Mouse (Mus musculus) megakaryocyte, embryonic 14.5 days (primary cell): ENCODE results near the gene Timeless. TPM values are rescaled to one million over a fixed set of nuclear protein-coding genes. Genes with fewer than 3 reads are reported as not detected.
"Not testable (repeated sequence)": the region's sequence is repeated elsewhere in the genome, so short reads cannot be mapped to it uniquely, and the experiment has no call there.

ENCODE experiments used
- H3K27me3 ChIP-seq: replicated peaks from 2 replicates; pipeline ENCODE3; 2012; ENCODE audit warnings: inconsistent platforms
- H3K36me3 ChIP-seq: replicated peaks from 2 replicates; pipeline ENCODE3; 2012; ENCODE audit warnings: low read length, inconsistent platforms, mixed read lengths
- H3K4me1 ChIP-seq: 2 replicates; pipeline ENCODE4 v1.6.1; 2012; ENCODE audit warnings: inconsistent platforms
- H3K4me3 ChIP-seq: replicated peaks from 2 replicates; pipeline ENCODE3; 2012; ENCODE audit warnings: moderate library complexity, mild to moderate bottlenecking, inconsistent platforms
- H3K9me3 ChIP-seq: 2 replicates; pipeline ENCODE4 v1.6.1; 2012; ENCODE audit warnings: inconsistent platforms
- FLI1 ChIP-seq: IDR thresholded peaks from 2 replicates; pipeline ENCODE4 v1.6.1; 2012; ENCODE audit warnings: low read length, inconsistent platforms, mixed read lengths
- GATA1 ChIP-seq: IDR thresholded peaks from 3 replicates; pipeline ENCODE4 v1.6.1; 2012; ENCODE audit warnings: mixed read lengths, low read length, inconsistent platforms, borderline replicate concordance
- polyA plus RNA-seq: library from polyadenylated mRNA; stranded (reverse); fragments of >175 nt; gene quantifications from 2 replicates; pipeline ENCODE4 v1.2.3, GENCODE M21; 2012; ENCODE audit warnings: low replicate concordance; ENCODE audit not compliant: insufficient read depth

Timeless gene
- polyA plus RNA-seq, 1 experiment, result 8.3 TPM

GRCm38 (mm10) chr10:128283604-128284579 is 52.0 kb downstream of the Timeless start:
- Histone ChIP-seq H3K27me3 (no peaks in the 10 kb centered on the region), H3K9me3 (no peaks in the 10 kb centered on the region), H3K4me3 (no peak overlapping the region), H3K36me3 (peaks cover 97% of the 10 kb centered on the region), H3K4me1 (peaks cover 3% of the 10 kb centered on the region; the same call in 1 of the 2 replicates)
- TF ChIP-seq GATA1, result no peak

DNA sequence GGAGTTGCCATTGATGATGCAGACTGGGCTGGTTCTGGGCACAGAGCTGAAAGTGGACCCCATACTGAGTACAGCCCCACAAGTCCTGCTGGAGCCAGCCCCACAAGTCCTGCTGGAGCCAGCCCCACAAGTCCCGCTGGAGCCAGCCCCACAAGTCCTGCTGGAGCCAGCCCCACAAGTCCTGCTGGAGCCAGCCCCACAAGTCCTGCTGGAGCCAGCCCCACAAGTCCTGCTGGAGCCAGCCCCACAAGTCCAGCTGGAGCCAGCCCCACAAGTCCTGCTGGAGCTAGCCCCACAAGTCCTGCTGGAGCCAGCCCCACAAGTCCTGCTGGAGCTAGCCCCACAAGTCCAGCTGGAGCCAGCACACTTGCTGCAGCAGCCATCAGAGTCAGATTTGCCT is 58.7 kb downstream of the Timeless start:
- H3K4me3 ChIP-seq, H3K27me3 ChIP-seq, H3K9me3 ChIP-seq, H3K4me1 ChIP-seq: not testable (repeated sequence)
- H3K36me3 ChIP-seq, result peaks cover 76% of the 10 kb centered on the region

GRCm38 (mm10) chr10:128296370-128297090 is 64.7 kb downstream of the Timeless start:
- Histone ChIP-seq H3K27me3 (no peaks in the 10 kb centered on the region), H3K4me1 (peaks cover 26% of the 10 kb centered on the region), H3K9me3 (no peaks in the 10 kb centered on the region), H3K4me3 (no peak overlapping the region), H3K36me3 (peaks cover 22% of the 10 kb centered on the region)
- no peak for TF ChIP-seq FLI1
- TF ChIP-seq GATA1, result no peak

DNA sequence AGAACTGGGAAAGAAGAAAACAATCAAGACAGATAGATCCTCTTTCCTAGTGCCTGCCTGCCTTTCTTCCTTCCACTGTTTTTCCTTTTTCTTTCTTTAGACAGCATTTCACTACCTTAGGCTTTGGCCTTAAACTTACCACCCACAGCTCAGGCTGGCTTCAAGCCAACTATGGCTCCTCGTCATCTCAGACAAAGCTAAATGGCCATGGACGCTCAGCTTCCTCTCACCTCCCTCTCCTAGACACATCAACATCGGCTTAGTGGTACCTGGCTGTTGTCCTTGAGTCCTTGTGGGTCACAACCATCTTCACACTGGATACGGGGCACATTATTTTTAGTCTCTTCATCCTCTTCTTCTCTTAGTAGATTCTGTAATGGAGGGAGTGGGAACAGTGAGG is 65.4 kb downstream of the Timeless start:
- TF ChIP-seq FLI1, result no peak
- Histone ChIP-seq H3K4me3 (no peak overlapping the region), H3K36me3 (peaks cover 15% of the 10 kb centered on the region), H3K4me1 (peaks cover 31% of the 10 kb centered on the region), H3K9me3 (no peaks in the 10 kb centered on the region), H3K27me3 (no peaks in the 10 kb centered on the region)

DNA sequence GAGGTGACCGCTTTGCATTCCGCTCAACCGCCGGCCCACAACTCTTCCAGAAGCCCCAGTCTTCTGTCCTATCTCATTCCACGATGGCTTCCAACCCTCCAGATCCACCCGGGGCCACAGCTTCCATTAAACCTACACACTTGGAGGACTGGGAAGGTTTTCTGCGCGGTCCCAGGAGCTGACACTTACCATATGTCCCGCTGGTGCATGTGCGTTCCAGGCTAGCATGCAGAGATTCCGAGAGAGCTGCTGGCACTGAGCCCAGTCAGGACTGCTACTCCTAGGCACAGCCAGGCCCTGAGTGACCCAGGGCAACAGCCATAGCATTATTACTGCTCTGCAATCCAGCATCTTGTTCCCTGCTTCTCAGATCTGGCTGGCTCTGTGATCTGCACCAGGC is 65.8 kb downstream of the Timeless start:
- Histone ChIP-seq H3K4me3 (no peak overlapping the region), H3K9me3 (no peaks in the 10 kb centered on the region), H3K27me3 (no peaks in the 10 kb centered on the region), H3K4me1 (peaks cover 31% of the 10 kb centered on the region), H3K36me3 (peaks cover 11% of the 10 kb centered on the region)
- no peak for TF ChIP-seq FLI1
- no peak for TF ChIP-seq GATA1

- no peak for TF ChIP-seq GATA1
- TF ChIP-seq FLI1, result no peak
- Histone ChIP-seq H3K27me3 (no peaks in the 10 kb centered on the region), H3K4me3 (no peak overlapping the region)
These were observed 66.4 kb downstream of the Timeless start for GRCm38 (mm10) chr10:128298243-128298642.

DNA sequence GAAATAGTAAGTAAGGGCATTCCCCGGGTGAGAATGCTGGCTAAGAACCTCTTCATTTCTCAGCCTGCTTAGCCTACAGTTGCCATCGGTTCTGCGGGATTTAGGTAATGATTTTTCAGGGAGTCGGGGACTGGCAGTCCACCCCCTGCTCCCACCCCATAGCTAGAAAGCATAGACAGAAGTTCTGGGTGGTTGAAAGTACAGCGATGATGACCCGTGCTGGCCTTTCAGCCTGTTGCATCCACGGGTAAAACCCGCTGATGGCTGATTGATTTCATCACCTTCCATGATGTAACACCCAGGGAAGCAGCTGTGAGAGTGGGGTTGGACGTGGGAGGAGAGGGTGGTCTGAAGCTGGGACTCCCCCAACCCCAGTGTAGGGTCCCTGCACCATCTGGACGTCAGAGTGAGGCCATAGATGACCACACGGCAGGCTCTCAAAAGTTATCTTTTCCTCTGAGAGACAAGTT is 66.9 kb downstream of the Timeless start, which contains the start of gene Il23a:
TSS of gene Il23a (minus strand) at position 51 of the 470 bp plus-strand sequence.
- H3K36me3 ChIP-seq, result no peaks in the 10 kb centered on the region
- no peaks in the 10 kb centered on the region for H3K9me3 ChIP-seq
- H3K4me3 ChIP-seq, result no peak within 1 kb of the TSS
- TF ChIP-seq FLI1 (no peak), GATA1 (no peak)
- no peaks in the 10 kb centered on the region for H3K27me3 ChIP-seq
- peaks cover 30% of the 10 kb centered on the region for H3K4me1 ChIP-seq

More at GRCm38 (mm10) chr10:128298243-128298642, 66.4 kb downstream of the Timeless start:
- H3K9me3 ChIP-seq, result no peaks in the 10 kb centered on the region
- peaks cover 5% of the 10 kb centered on the region for H3K36me3 ChIP-seq
- peaks cover 27% of the 10 kb centered on the region for H3K4me1 ChIP-seq

GRCm38 (mm10) chr10:128302357-128302756 is 70.5 kb downstream of the Timeless start:
- TF ChIP-seq FLI1 (no peak), GATA1 (no peak)

More at GRCm38 (mm10) chr10:128302357-128302756, 70.5 kb downstream of the Timeless start:
- Histone ChIP-seq H3K4me1 (peaks cover 49% of the 10 kb centered on the region), H3K4me3 (peak overlapping the region; percentile 93), H3K9me3 (no peaks in the 10 kb centered on the region), H3K27me3 (no peaks in the 10 kb centered on the region), H3K36me3 (peaks cover 21% of the 10 kb centered on the region)

Other genes with a start within 250 kb of the Timeless start
- gene Hsd17b6, start 224.5 kb upstream of the Timeless start, polyA plus RNA-seq, result not detected in 2 replicates
- 2.6 TPM in 1 of 2 replicates, not detected in the other for gene Prim1, start 216.9 kb upstream of the Timeless start, polyA plus RNA-seq
- gene Naca, start 196.5 kb upstream of the Timeless start, polyA plus RNA-seq, result 24.2 and 146 TPM in 2 replicates
- 77.9 and 96.2 TPM in 2 replicates for gene Ptges3, start 173.1 kb upstream of the Timeless start, polyA plus RNA-seq
- 796 and 843 TPM in 2 replicates for gene Atp5b, start 148.8 kb upstream of the Timeless start, polyA plus RNA-seq
- 6.9 and 16.7 TPM in 2 replicates for gene Baz2a, start 140.5 kb upstream of the Timeless start, polyA plus RNA-seq
- gene Rbms2, start 51.8 kb upstream of the Timeless start, polyA plus RNA-seq, result 1.6 and 7.6 TPM in 2 replicates
- gene Gls2, start 37.6 kb upstream of the Timeless start, polyA plus RNA-seq, result 1.8 TPM in 1 of 2 replicates, not detected in the other
- 0.73 TPM in 1 of 2 replicates, not detected in the other for gene Spryd4, start 20.3 kb upstream of the Timeless start, polyA plus RNA-seq
- not detected in 2 replicates for gene Mip, start 6.2 kb upstream of the Timeless start, polyA plus RNA-seq
- not detected in 2 replicates for gene Apon, start 22.0 kb downstream of the Timeless start, polyA plus RNA-seq
- gene Apof, start 36.6 kb downstream of the Timeless start, polyA plus RNA-seq, result not detected in 2 replicates
- 8.1 and 18.2 TPM in 2 replicates for gene Stat2, start 38.5 kb downstream of the Timeless start, polyA plus RNA-seq
- 0.49 TPM in 1 of 2 replicates, not detected in the other for gene Il23a, start 66.7 kb downstream of the Timeless start, polyA plus RNA-seq
- gene Pan2, start 71.3 kb downstream of the Timeless start, polyA plus RNA-seq, result 0.91 and 1.1 TPM in 2 replicates
- 29.0 and 98.4 TPM in 2 replicates for gene Cnpy2, start 90.4 kb downstream of the Timeless start, polyA plus RNA-seq
- 2.6 and 12.1 TPM in 2 replicates for gene Cs, start 105.7 kb downstream of the Timeless start, polyA plus RNA-seq
- 5.0 and 18.0 TPM in 2 replicates for gene Coq10a, start 136.9 kb downstream of the Timeless start, polyA plus RNA-seq
- 18.3 and 19.7 TPM in 2 replicates for gene Ankrd52, start 145.1 kb downstream of the Timeless start, polyA plus RNA-seq
- gene Slc39a5, start 169.2 kb downstream of the Timeless start, polyA plus RNA-seq, result not detected in 2 replicates
- gene Nabp2, start 179.4 kb downstream of the Timeless start, polyA plus RNA-seq, result 458 and 1,055 TPM in 2 replicates
- gene Rnf41, start 179.6 kb downstream of the Timeless start, polyA plus RNA-seq, result 17.0 and 19.5 TPM in 2 replicates
- gene Smarcc2, start 227.2 kb downstream of the Timeless start, polyA plus RNA-seq, result 86.7 and 138 TPM in 2 replicates